ENCODE assay signal across 10 mouse cellular contexts in genomic region chr11:89297521-89297920, GRCm38 (mm10). TPM values are rescaled to one million over a fixed set of nuclear protein-coding genes. Genes with fewer than 3 reads are reported as not detected.
DNase-seq lines count a peak whose midpoint lies in the region; ATAC-seq lines count a peak whose summit lies in the region.
"Had no signal": no experiment of that assay in that cellular context is flagged by ENCODE, and none has a peak within 500 bp of the region (broad histone marks: within the 10 kb centered on the region; RNA-seq: fewer than 3 reads in every experiment).

No protein-coding gene starts in this region.

- H3K4me2 ChIP-seq in heart, embryonic 12.5 days: peak overlapping the region; percentile 86
- peak overlapping the region; percentile 71 for H3K4me2 ChIP-seq in forebrain, embryonic 13.5 days

- peaks cover 31% of the 10 kb centered on the region for H3K4me1 ChIP-seq in heart, embryonic 12.5 days (replicated peaks)
- peaks cover 26% of the 10 kb centered on the region for H3K4me1 ChIP-seq in forebrain, embryonic 13.5 days
- H3K4me1 ChIP-seq in midbrain, embryonic 10.5 days: peaks cover 51% of the 10 kb centered on the region

- H3K27ac ChIP-seq in heart, embryonic 12.5 days (ENCODE audit: poor library complexity, severe bottlenecking): peak overlapping the region; percentile 74
- peak overlapping the region; percentile 73; the same call in 1 of the 2 replicates for H3K27ac ChIP-seq in forebrain, embryonic 13.5 days
- peak overlapping the region; percentile 80 for H3K27ac ChIP-seq in midbrain, embryonic 10.5 days (replicated peaks)
- H3K27ac ChIP-seq: liver, embryonic 13.5 days had no signal

- H3K4me3 ChIP-seq in heart, embryonic 12.5 days: peak overlapping the region; percentile 50
- H3K4me3 ChIP-seq in forebrain, embryonic 13.5 days: no peak overlapping the region
- peak overlapping the region; percentile 80 for H3K4me3 ChIP-seq in midbrain, embryonic 10.5 days

- no peak for DNase-seq in heart, adult 9 months (ENCODE audit: low spot score in 2 of 2)
- DNase-seq in 3T3-L1 (ENCODE audit: low read depth, low spot score): peak; percentile 52
- DNase-seq in midbrain, embryonic 10.5 days (ENCODE audit: low spot score): peak; percentile 23
- DNase-seq in layer of hippocampus, adult 18-20 months (ENCODE audit: low spot score in 2 of 2): no peak
- no peak for DNase-seq in gastrocnemius, adult 18-20 months (ENCODE audit: low spot score)
- no peak for DNase-seq in right cerebral cortex, postnatal 4 days
- DNase-seq: kidney, adult 8-10 months; liver, embryonic 13.5 days had no signal

- no peaks in the 10 kb centered on the region for H3K9me3 ChIP-seq in heart, embryonic 12.5 days (replicated peaks)
- no peaks in the 10 kb centered on the region for H3K9me3 ChIP-seq in forebrain, embryonic 13.5 days (replicated peaks)
- H3K9me3 ChIP-seq in midbrain, embryonic 10.5 days (replicated peaks): no peaks in the 10 kb centered on the region
- H3K9me3 ChIP-seq: liver, embryonic 13.5 days had no signal

- H3K9ac ChIP-seq in heart, embryonic 12.5 days: peak overlapping the region; percentile 47
- H3K9ac ChIP-seq in forebrain, embryonic 13.5 days: peak overlapping the region; percentile 59
- H3K9ac ChIP-seq: liver, embryonic 13.5 days had no signal

- WGBS in heart, embryonic 12.5 days: 24% methylated on average over 5 of the region's 5 CpGs
- 26% methylated on average over 5 of the region's 5 CpGs for WGBS in forebrain, embryonic 13.5 days
- 19% methylated on average over 5 of the region's 5 CpGs for WGBS in midbrain, embryonic 10.5 days

- H3K36me3 ChIP-seq in heart, embryonic 12.5 days: no peaks in the 10 kb centered on the region
- no peaks in the 10 kb centered on the region for H3K36me3 ChIP-seq in forebrain, embryonic 13.5 days (ENCODE audit: poor library complexity, severe bottlenecking)
- H3K36me3 ChIP-seq in midbrain, embryonic 10.5 days: no peaks in the 10 kb centered on the region
- H3K36me3 ChIP-seq: liver, embryonic 13.5 days had no signal

- ATAC-seq in heart, embryonic 12.5 days (ENCODE audit: insufficient number of reproducible peaks, low FRiP score): no peak
- ATAC-seq in forebrain, embryonic 13.5 days: no peak

- H3K27me3 ChIP-seq in heart, embryonic 12.5 days (replicated peaks): peaks cover 16% of the 10 kb centered on the region; the same call in 1 of the 2 replicates
- no peaks in the 10 kb centered on the region; the same call in 1 of the 2 replicates for H3K27me3 ChIP-seq in forebrain, embryonic 13.5 days
- peaks cover 58% of the 10 kb centered on the region for H3K27me3 ChIP-seq in midbrain, embryonic 10.5 days (ENCODE audit: low read depth, poor library complexity, severe bottlenecking)

RNA-seq across cellular contexts. Expression of gene Nog, which starts 4.6 kb away (rescaled TPM):
- 1.1 and 1.7 TPM in 2 replicates for polyA plus RNA-seq in heart, embryonic 12.5 days (2016; fragmentation: Nextera tagmentation; extraction: Ambion mirVana)
- polyA plus RNA-seq in forebrain, embryonic 13.5 days (2015; fragmentation: Nextera tagmentation; extraction: Ambion mirVana): 2.6 and 3.3 TPM in 2 replicates
- polyA plus RNA-seq in midbrain, embryonic 10.5 days (2016; fragmentation: Nextera tagmentation; extraction: Ambion mirVana): 2.1 and 3.3 TPM in 2 replicates
- 10 to 100 TPM in 1 of 2 experiments, 1 to 10 TPM in 1; 9.6 to 12.7 TPM for total RNA-seq in layer of hippocampus, adult 18-20 months (2021)
- 1 to 10 TPM; 1.9 to 2.6 TPM for total RNA-seq in gastrocnemius, adult 18-20 months (2021)
- polyA plus RNA-seq: liver, embryonic 13.5 days had no signal

Comparison
In these comparisons a context has a peak if more than half of its experiments do, and no peak if none do; other contexts are left out.
1. DNase-seq: peak in 3T3-L1 (single experiment) and midbrain, embryonic 10.5 days (single experiment); none in heart, adult 9 months (0 of 2), layer of hippocampus, adult 18-20 months (0 of 2), gastrocnemius, adult 18-20 months (single experiment) and right cerebral cortex, postnatal 4 days (single experiment).
2. Peak in every context shown above with its lines, with median percentiles within 50 percentile points of each other: H3K27ac ChIP-seq.